Mouse (Mus musculus) B cell, adult 62 days (primary cell): Measurements from ENCODE around the gene Zfp385a. TPM values are rescaled to one million over a fixed set of nuclear protein-coding genes. Genes with fewer than 3 reads are reported as not detected.

Experiments used
- total RNA-seq: library from RNA; stranded (reverse); gene quantifications from 4 replicates; pipeline ENCODE4 v1.2.4, GENCODE M21; 2023

Gene Zfp385a
- total RNA-seq, result 20.9 to 25.5 TPM (median 24.3 TPM) in 4 replicates

DNA sequence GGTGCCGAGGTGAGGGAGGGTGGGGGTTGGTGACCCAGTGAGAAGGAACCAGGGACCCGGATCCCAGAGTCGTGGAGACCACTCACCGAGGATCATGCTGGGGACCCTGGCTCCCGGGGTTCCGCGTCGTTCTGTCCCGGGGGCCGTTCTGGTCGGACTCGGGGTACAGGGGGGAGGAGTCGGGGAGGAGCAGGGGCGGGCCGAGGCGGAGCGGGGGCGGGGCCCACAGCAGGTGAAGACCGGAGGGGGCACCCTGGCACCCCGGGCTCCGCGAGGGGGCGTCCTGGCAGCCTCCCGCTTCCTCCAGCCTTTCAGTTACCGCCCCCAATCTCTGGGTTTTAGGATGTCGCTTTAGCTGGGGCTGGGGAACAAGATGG is at the start of gene Zfp385a:
TSS of gene Zfp385a (minus strand) at position 133 of the 377 bp plus-strand sequence.

DNA sequence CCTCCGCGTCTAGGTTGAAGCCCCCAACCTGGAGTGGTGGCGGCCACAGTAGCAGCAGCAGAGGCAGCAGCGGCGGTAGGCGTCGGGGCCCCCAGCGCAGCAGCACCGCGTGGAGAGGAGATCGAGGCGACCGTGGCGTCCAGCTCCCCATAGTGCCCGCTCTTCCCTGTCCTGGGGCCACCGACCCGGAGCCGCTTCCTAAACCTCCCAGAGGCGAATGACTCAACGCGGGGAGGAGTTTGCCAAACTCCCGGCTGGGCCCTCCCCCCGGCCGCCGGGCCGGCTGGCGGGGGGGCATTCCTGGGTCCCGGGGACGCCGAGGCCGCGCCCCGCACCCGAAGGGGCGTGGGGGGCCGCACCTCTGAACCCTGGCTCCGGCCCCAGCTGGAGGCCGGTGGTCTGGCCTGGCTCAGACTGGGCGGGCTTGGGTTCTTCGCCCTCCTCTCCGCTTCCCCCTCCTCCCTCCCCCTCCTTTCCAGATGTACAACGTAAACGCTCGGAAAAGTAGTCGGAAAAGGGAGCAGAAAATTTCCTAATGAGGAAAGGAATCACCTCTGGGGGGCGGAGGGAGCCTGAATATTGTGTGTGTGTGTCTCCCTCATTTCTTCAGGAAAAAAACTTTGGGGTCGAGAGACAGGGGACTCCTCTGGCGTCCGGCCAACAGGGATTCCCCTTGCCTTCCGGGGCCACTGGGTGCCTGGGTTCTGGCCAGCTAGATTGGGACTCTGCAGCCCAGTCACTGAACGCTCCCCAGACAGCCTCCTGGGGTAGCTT is 26.7 kb upstream of the Zfp385a start, which contains the start of gene Itga5:
TSS of gene Itga5 (minus strand) at position 388 of the 774 bp plus-strand sequence.

DNA sequence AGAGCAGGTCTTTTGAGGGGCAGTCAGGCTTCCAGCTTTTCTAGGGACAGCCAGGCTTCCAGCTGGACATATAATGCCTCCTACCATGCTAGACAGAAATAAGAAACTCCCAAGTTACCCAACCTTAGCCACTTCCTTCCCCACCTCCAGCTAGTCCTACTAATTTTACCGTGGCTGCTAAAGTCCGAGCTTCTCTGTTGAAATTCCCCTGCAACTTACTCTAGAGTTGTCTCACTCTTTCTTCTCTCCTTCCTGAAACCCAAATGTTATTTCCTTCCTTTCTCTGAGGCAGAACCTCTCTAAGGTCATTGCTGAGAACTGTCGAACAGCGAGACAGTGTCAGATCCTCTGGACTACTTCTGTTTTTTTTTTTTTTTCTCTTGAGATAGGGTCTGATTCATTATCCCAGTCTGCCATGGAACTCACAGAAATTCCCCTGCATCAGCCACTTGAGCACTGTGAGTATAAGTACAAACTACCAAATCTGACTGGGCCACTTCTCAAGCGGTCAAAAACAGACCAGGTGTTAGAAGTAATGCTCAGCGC is 29.5 kb downstream of the Zfp385a start, which contains the start of gene Gpr84:
TSS of gene Gpr84 (minus strand) at position 248 of the 546 bp plus-strand sequence.

DNA sequence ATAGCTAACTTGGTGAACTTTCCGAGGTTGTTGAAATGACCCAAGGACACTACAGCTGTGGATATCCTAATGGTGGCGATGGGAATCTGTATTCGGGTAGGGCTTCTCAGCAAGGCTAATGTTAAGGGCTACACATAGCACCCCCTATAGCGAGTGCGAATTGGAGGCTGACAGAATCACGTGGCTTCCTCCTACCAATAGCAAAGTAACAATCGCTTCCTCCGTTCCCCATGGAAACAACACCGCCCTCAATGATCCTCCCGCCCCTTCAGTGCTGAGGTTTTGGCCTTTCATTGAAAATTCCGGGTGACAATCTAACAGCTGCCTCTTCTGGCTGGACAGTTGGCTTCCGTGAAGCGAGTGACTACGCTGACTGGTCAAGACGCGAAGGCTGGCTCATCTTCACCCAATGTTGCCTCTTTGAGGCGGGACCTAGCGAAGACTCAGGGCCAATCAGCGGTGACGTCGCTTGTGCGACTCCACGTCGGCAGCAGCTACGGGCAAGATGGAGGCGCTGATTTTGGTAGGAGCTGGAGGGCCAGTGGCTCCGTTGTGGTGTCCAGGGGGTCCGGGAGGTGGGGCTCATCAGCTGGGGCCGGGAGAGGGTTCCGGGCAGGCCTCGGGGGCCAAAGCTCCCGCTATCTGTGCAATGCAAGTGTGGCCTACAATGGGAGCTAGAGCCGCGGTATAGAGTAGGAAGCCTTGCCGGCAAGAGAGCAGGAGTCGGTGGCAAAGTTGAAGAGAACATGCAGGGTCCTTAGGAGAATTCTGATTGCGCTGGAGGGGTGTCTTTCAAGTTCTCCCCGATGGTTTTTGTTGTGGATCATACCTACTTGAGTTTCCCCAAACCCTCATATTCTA is 67.2 kb downstream of the Zfp385a start, which contains the start of gene Copz1:
TSS of gene Copz1 (plus strand) at position 296 of the 861 bp plus-strand sequence.

Other genes with a start within 250 kb of the Zfp385a start
- 4.7 to 8.7 TPM (median 7.1 TPM) in 4 replicates for gene Smug1, start 173.0 kb downstream of the Zfp385a start, total RNA-seq
- gene Cbx5, start 100.3 kb downstream of the Zfp385a start, total RNA-seq, result 32.2 to 34.6 TPM (median 33.5 TPM) in 4 replicates
- 575 to 644 TPM (median 612 TPM) in 4 replicates for gene Hnrnpa1, start 99.7 kb downstream of the Zfp385a start, total RNA-seq
- 0.49 to 1.3 TPM in 2 of 4 replicates, not detected in the others for gene Nfe2, start 81.7 kb downstream of the Zfp385a start, total RNA-seq
- gene Copz1, start 67.4 kb downstream of the Zfp385a start, total RNA-seq, result 73.8 to 84.0 TPM (median 78.4 TPM) in 4 replicates
- gene Gpr84, start 29.5 kb downstream of the Zfp385a start, total RNA-seq, result not detected in 4 replicates
- 0.37 to 0.75 TPM (median 0.56 TPM) in 3 of 4 replicates, not detected in the other for gene Itga5, start 26.7 kb upstream of the Zfp385a start, total RNA-seq
- gene Gtsf1, start 90.4 kb upstream of the Zfp385a start, total RNA-seq, result not detected in 4 replicates
- gene Gtsf2, start 108.4 kb upstream of the Zfp385a start, total RNA-seq, result not detected in 4 replicates
- gene Nckap1l, start 113.7 kb upstream of the Zfp385a start, total RNA-seq, result 259 to 267 TPM (median 264 TPM) in 4 replicates
- 48.1 to 56.0 TPM (median 52.4 TPM) in 4 replicates for gene Pde1b, start 162.9 kb upstream of the Zfp385a start, total RNA-seq
- gene Ppp1r1a, start 197.9 kb upstream of the Zfp385a start, total RNA-seq, result not detected in 4 replicates
- gene Glycam1, start 225.0 kb upstream of the Zfp385a start, total RNA-seq, result not detected in 4 replicates